Mouse (Mus musculus) liver, postnatal 0 days (tissue): ENCODE data around the gene Grm1. TPM values are rescaled to one million over a fixed set of nuclear protein-coding genes. Genes with fewer than 3 reads are reported as not detected.

Experiments used
- ATAC-seq: fragments of 200-750 bp; cut with Nextera tagmentation; 2 replicates; pipeline ENCODE4 v1.8.0; 2017; ENCODE audit warnings: mild to moderate bottlenecking, moderate library complexity
- DNase-seq: peaks from one replicate; pipeline ENCODE4 v3.0.0-alpha.2; 2016
- H3K27ac ChIP-seq: fragments of 300-500 bp; sonication (generic); 2 replicates; pipeline ENCODE4 v1.5.1; 2014; ENCODE audit warnings: antibody characterized with exemption, moderate library complexity, mild to moderate bottlenecking, low read depth
- H3K27me3 ChIP-seq: fragments of 300-500 bp; sonication (generic); 2 replicates; pipeline ENCODE4 v1.6.1; 2014; ENCODE audit warnings: low read length, control low read depth, mixed read lengths; ENCODE audit not compliant: insufficient read depth
- H3K36me3 ChIP-seq: fragments of 300-500 bp; sonication (generic); replicated peaks from 2 replicates; pipeline ENCODE4 v1.6.1; 2014; ENCODE audit warnings: mild to moderate bottlenecking, control low read depth, low read length, moderate library complexity, mixed read lengths; ENCODE audit not compliant: insufficient read depth
- H3K4me1 ChIP-seq: fragments of 300-500 bp; sonication (generic); 2 replicates; pipeline ENCODE4 v1.6.1; 2014; ENCODE audit warnings: antibody characterized with exemption, mild to moderate bottlenecking, control low read depth; ENCODE audit not compliant: insufficient read depth
- H3K4me2 ChIP-seq: fragments of 300-500 bp; sonication (generic); 2 replicates; pipeline ENCODE4 v1.6.1; 2014; ENCODE audit warnings: low read depth, mild to moderate bottlenecking, low read length, moderate library complexity, mixed read lengths
- H3K4me3 ChIP-seq: fragments of 300-500 bp; sonication (generic); 2 replicates; pipeline ENCODE4 v1.5.1; 2014; ENCODE audit warnings: low read depth, low read length
- H3K9ac ChIP-seq: fragments of 300-500 bp; sonication (generic); replicated peaks from 2 replicates; pipeline ENCODE4 v1.6.1; 2014; ENCODE audit warnings: mild to moderate bottlenecking, moderate library complexity
- H3K9me3 ChIP-seq: fragments of 300-500 bp; sonication (generic); 2 replicates; pipeline ENCODE4 v1.6.1; 2016; ENCODE audit warnings: mild to moderate bottlenecking, control low read depth, low read length, mixed read lengths
- CTCF ChIP-seq: sonication (generic); IDR thresholded peaks from 2 replicates; pipeline ENCODE4 v1.5.1; 2016; ENCODE audit warnings: antibody characterized with exemption, low read depth
- EP300 ChIP-seq: IDR thresholded peaks from 2 replicates; pipeline ENCODE4 v1.6.1; 2016; ENCODE audit warnings: antibody characterized with exemption, low read depth, mild to moderate bottlenecking
- WGBS: fragments of 180-500 bp; shearing (Covaris S2); extraction: QIAGEN DNeasy Blood & Tissue Kit; methylation state at CpG from one replicate; pipeline ENCODE4 v1.1.7; 2014; ENCODE audit not compliant: insufficient replicate concordance; 5-methylcytosine and 5-hydroxymethylcytosine counted together
- polyA plus RNA-seq: library from polyadenylated mRNA; unstranded; fragments of >200 nt; fragmentation: Nextera tagmentation; extraction: Ambion mirVana; gene quantifications from 2 replicates; pipeline ENCODE4 v1.2.1, GENCODE M21; 2015

The Grm1 gene
- polyA plus RNA-seq, 1 experiment from 2014 or later, result not detected

- Histone ChIP-seq H3K27me3 (no peaks in the 10 kb centered on the region), H3K9me3 (no peaks in the 10 kb centered on the region), H3K27ac (no peak overlapping the region), H3K36me3 (no peaks in the 10 kb centered on the region), H3K4me1 (no peaks in the 10 kb centered on the region), H3K9ac (no peak overlapping the region), H3K4me3 (no peak overlapping the region), H3K4me2 (no peak overlapping the region)
- no peak for ATAC-seq
- TF ChIP-seq CTCF (no peak), EP300 (no peak)
- DNase-seq, result no peak
- 68% methylated on average over 1 of the region's 1 CpGs for WGBS
Measured at GRCm38 (mm10) chr10:10827308-10827707, 254.8 kb downstream of the Grm1 start.

- TF ChIP-seq EP300 (no peak), CTCF (no peak)
- DNase-seq, result no peak
- 89% methylated on average over 2 of the region's 2 CpGs for WGBS
- no peak overlapping the region for H3K9ac ChIP-seq
- H3K4me1 ChIP-seq, result no peaks in the 10 kb centered on the region
- no peak overlapping the region for H3K27ac ChIP-seq
- H3K4me3 ChIP-seq, result no peak overlapping the region
- H3K27me3 ChIP-seq, result no peaks in the 10 kb centered on the region
- no peak for ATAC-seq
- H3K4me2 ChIP-seq, result no peak overlapping the region
- H3K36me3 ChIP-seq, result no peaks in the 10 kb centered on the region
- no peaks in the 10 kb centered on the region for H3K9me3 ChIP-seq
Measured at GRCm38 (mm10) chr10:10818061-10818460, 264.1 kb downstream of the Grm1 start.

- Histone ChIP-seq H3K9ac (no peak overlapping the region), H3K4me3 (no peak overlapping the region), H3K36me3 (no peaks in the 10 kb centered on the region), H3K27ac (no peak overlapping the region), H3K4me1 (no peaks in the 10 kb centered on the region), H3K27me3 (no peaks in the 10 kb centered on the region), H3K9me3 (no peaks in the 10 kb centered on the region), H3K4me2 (no peak overlapping the region)
- TF ChIP-seq CTCF, result no peak
- TF ChIP-seq EP300, result no peak
- WGBS, result 41% methylated on average over 2 of the region's 2 CpGs
- no peak for DNase-seq
- ATAC-seq, result no peak
Measured at GRCm38 (mm10) chr10:10814631-10815216, 267.4 kb downstream of the Grm1 start.

GRCm38 (mm10) chr10:10812750-10813711, 269.1 kb downstream of the Grm1 start:
- Histone ChIP-seq H3K9ac (no peak overlapping the region), H3K27ac (no peak overlapping the region), H3K9me3 (no peaks in the 10 kb centered on the region), H3K4me3 (no peak overlapping the region), H3K36me3 (no peaks in the 10 kb centered on the region), H3K4me2 (no peak overlapping the region), H3K27me3 (no peaks in the 10 kb centered on the region), H3K4me1 (no peaks in the 10 kb centered on the region)
- DNase-seq (no peak), ATAC-seq (no peak)
- TF ChIP-seq EP300, result no peak
- TF ChIP-seq CTCF, result no peak
- WGBS, result 64% methylated on average over 5 of the region's 5 CpGs

- H3K9me3 ChIP-seq, result no peaks in the 10 kb centered on the region
- no peak overlapping the region for H3K27ac ChIP-seq
- H3K9ac ChIP-seq, result no peak overlapping the region
- no peak for DNase-seq
- H3K4me3 ChIP-seq, result no peak overlapping the region
- no peak overlapping the region for H3K4me2 ChIP-seq
- WGBS, result 94% methylated on average over 3 of the region's 3 CpGs
- no peaks in the 10 kb centered on the region for H3K4me1 ChIP-seq
- no peaks in the 10 kb centered on the region for H3K36me3 ChIP-seq
- no peak for ATAC-seq
- H3K27me3 ChIP-seq, result no peaks in the 10 kb centered on the region
- TF ChIP-seq CTCF (no peak), EP300 (no peak)
Measured at GRCm38 (mm10) chr10:10809777-10810176, 272.4 kb downstream of the Grm1 start.

GRCm38 (mm10) chr10:10795321-10795720, 286.8 kb downstream of the Grm1 start:
- ATAC-seq (no peak), DNase-seq (no peak)
- Histone ChIP-seq H3K9me3 (no peaks in the 10 kb centered on the region), H3K4me1 (no peaks in the 10 kb centered on the region), H3K4me3 (no peak overlapping the region), H3K4me2 (no peak overlapping the region), H3K27ac (no peak overlapping the region), H3K27me3 (no peaks in the 10 kb centered on the region), H3K36me3 (no peaks in the 10 kb centered on the region), H3K9ac (no peak overlapping the region)
- 79% methylated on average over 1 of the region's 1 CpGs for WGBS
- TF ChIP-seq EP300 (no peak), CTCF (no peak)
